ENCODE assay signal across 17 mouse cellular contexts in genomic region chr8:31665485-31665884, GRCm38 (mm10).
"Had no signal": no experiment of that assay in that cellular context is flagged by ENCODE, and none has a peak within 500 bp of the region (broad histone marks: within the 10 kb centered on the region; RNA-seq: fewer than 3 reads in every experiment).

No protein-coding gene starts in this region.

- H3K4me1 ChIP-seq: midbrain, embryonic 10.5 days; midbrain, embryonic 12.5 days; midbrain, embryonic 15.5 days; neural tube, embryonic 13.5 days; neural tube, embryonic 15.5 days had no signal

- H3K27me3 ChIP-seq: midbrain, embryonic 12.5 days; midbrain, embryonic 15.5 days; neural tube, embryonic 13.5 days; neural tube, embryonic 15.5 days had no signal

- DNase-seq: lung, adult 18-20 months; lung, postnatal 10 days; lung, postnatal 4 days; right cerebral cortex, adult 18-20 months; right cerebral cortex, postnatal 25 days; right cerebral cortex, postnatal 4 days; spleen, adult 18-20 months; thymus, adult 18-20 months; thymus, postnatal 14 days; thymus, postnatal 36 days had no signal

- H3K9ac ChIP-seq: lung, embryonic 14.5 days; midbrain, embryonic 12.5 days; midbrain, embryonic 15.5 days; neural tube, embryonic 13.5 days; neural tube, embryonic 15.5 days had no signal

- H3K27ac ChIP-seq: midbrain, embryonic 10.5 days; midbrain, embryonic 12.5 days; midbrain, embryonic 15.5 days; neural tube, embryonic 13.5 days; neural tube, embryonic 15.5 days had no signal

- H3K9me3 ChIP-seq: midbrain, embryonic 10.5 days; midbrain, embryonic 12.5 days; midbrain, embryonic 15.5 days; neural tube, embryonic 13.5 days; neural tube, embryonic 15.5 days had no signal

- H3K4me2 ChIP-seq: lung, embryonic 14.5 days; midbrain, embryonic 12.5 days; midbrain, embryonic 15.5 days; neural tube, embryonic 13.5 days; neural tube, embryonic 15.5 days had no signal

- H3K36me3 ChIP-seq: midbrain, embryonic 10.5 days; midbrain, embryonic 12.5 days; midbrain, embryonic 15.5 days; neural tube, embryonic 13.5 days; neural tube, embryonic 15.5 days had no signal

- H3K4me3 ChIP-seq: midbrain, embryonic 10.5 days; midbrain, embryonic 12.5 days; midbrain, embryonic 15.5 days; myocyte; neural tube, embryonic 13.5 days; neural tube, embryonic 15.5 days had no signal

- ATAC-seq: midbrain, embryonic 15.5 days had no signal
